Mouse (Mus musculus): Measurements from ENCODE around the gene Rapgef2. TPM values are rescaled to one million over a fixed set of nuclear protein-coding genes. Genes with fewer than 3 reads are reported as not detected.

Rapgef2 gene
- total RNA-seq, 2 experiments from 2014 or later, result 0.38 to 2.1 TPM

GRCm38 (mm10) chr3:79206524-79206923 is 79.8 kb downstream of the Rapgef2 start:
- ATAC-seq (replicated peaks; ENCODE audit: low FRiP score, poor library complexity, severe bottlenecking), result no peak

- no peak for ATAC-seq (replicated peaks; ENCODE audit: low FRiP score, poor library complexity, severe bottlenecking)
Measured at GRCm38 (mm10) chr3:79205981-79206380, 80.3 kb downstream of the Rapgef2 start.

- ATAC-seq (replicated peaks; ENCODE audit: low FRiP score, poor library complexity, severe bottlenecking), result no peak
Measured at GRCm38 (mm10) chr3:79205112-79205511, 81.2 kb downstream of the Rapgef2 start.

DNA sequence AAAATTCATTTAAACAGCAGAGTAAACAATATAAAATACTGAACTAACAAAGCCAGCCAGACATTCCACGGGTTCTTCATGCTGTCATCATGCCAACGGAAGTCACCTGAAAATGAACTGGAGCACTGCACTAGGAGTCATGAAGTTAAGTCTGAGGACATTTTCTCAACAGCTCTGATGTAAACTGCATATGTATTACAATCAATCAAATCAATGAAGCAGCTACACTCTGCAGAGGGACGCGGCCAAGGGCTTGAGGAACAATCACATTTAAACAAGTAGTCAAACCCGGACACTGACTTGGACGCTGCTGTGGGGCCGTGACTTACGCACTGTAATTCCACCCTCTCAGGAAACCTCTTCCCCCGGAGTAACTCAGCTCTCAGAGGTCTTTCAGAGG is 82.1 kb downstream of the Rapgef2 start:
- ATAC-seq (replicated peaks; ENCODE audit: low FRiP score, poor library complexity, severe bottlenecking), result no peak

- ATAC-seq (replicated peaks; ENCODE audit: low FRiP score, poor library complexity, severe bottlenecking), result no peak
Measured at GRCm38 (mm10) chr3:79203821-79204220, 82.5 kb downstream of the Rapgef2 start.

GRCm38 (mm10) chr3:79203178-79203577 is 83.1 kb downstream of the Rapgef2 start:
- no peak for ATAC-seq (replicated peaks; ENCODE audit: low FRiP score, poor library complexity, severe bottlenecking)

GRCm38 (mm10) chr3:79202275-79203153 is 83.8 kb downstream of the Rapgef2 start:
- no peak for ATAC-seq (replicated peaks; ENCODE audit: low FRiP score, poor library complexity, severe bottlenecking)

- no peak for ATAC-seq (replicated peaks; ENCODE audit: low FRiP score, poor library complexity, severe bottlenecking)
Measured at GRCm38 (mm10) chr3:79196708-79197437, 89.4 kb downstream of the Rapgef2 start.

DNA sequence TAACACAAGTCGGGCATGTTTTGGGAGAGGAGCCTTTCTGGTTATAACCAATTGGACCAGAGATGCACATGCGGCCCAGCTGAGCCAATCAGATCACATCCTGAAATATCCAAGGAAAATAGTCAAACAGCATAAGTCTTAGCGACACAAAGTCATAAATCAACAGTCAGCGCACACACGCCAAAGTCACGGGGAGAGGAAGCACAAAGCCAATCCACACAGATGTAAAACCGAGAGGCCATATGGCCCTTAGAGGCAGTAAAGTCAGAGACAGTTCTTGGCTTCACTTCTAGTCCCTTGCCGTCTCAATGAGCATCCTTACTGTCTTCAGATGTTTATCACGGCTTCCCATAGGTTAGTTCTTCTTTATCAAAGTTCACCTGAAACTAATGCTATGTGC is 91.0 kb downstream of the Rapgef2 start:
- no peak for ATAC-seq (replicated peaks; ENCODE audit: low FRiP score, poor library complexity, severe bottlenecking)

GRCm38 (mm10) chr3:79194111-79194793 is 92.1 kb downstream of the Rapgef2 start:
- ATAC-seq (replicated peaks; ENCODE audit: low FRiP score, poor library complexity, severe bottlenecking), result no peak

DNA sequence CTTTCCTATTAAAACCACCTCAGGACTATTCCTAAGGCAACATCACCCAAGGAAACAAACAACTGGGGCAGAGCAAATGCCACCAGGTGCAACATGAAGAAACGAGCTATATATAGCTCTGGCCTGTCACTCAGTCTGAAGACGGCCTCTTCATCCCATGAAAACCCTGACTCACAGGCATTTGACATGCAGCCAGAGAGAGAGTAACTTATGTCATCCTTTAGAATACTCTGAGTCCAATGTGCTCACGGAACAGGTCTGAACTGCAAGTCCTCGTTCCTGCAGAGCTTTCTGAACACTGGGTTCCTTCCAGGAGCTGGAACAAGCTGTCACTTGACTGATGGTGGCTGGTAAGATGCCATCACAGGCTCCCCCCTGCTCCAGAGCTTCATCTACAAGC is 93.3 kb downstream of the Rapgef2 start:
- no peak for ATAC-seq (replicated peaks; ENCODE audit: low FRiP score, poor library complexity, severe bottlenecking)

- no peak for ATAC-seq (replicated peaks; ENCODE audit: low FRiP score, poor library complexity, severe bottlenecking)
Measured at GRCm38 (mm10) chr3:79191981-79192380, 94.3 kb downstream of the Rapgef2 start.

- ATAC-seq (replicated peaks; ENCODE audit: low FRiP score, poor library complexity, severe bottlenecking), result no peak
Measured at GRCm38 (mm10) chr3:79191471-79191870, 94.8 kb downstream of the Rapgef2 start.

DNA sequence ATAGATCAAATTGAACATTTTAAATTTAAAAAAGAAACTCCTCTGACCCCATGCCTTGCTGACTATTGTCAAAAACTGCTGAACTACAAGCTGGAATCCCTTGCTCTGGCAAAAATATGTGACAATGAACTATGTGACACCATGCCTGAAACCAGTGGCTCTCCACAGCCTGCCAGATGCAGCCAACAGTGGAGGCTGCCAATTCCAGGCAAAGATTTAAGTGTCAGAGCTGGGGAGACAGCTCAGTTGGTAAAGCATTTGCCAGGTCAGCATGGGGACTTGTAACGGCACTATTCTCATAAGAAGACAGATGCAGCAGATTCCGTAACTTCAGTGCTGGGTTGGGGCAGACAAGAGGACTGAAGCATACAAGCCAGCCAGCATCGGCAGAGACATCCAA is 95.9 kb downstream of the Rapgef2 start:
- ATAC-seq (replicated peaks; ENCODE audit: low FRiP score, poor library complexity, severe bottlenecking), result no peak

DNA sequence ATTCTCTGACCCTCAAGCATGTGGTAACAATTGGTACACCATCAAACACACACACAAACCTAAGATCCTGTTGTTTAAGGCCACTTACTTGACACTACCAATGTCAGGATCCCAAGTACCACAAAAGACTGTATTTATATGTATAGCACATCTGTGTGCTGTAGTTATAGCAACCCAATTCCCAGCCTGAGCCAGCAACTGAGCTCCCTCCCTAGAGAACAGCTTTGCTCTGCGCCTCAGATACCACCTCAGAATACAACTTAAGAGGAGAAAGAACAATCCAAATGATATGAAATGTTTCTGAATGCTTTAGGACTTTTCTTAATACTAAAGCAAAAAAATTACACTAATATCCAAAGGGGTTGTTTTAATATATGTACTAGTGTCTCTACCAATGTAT is 98.4 kb downstream of the Rapgef2 start:
- ATAC-seq (replicated peaks; ENCODE audit: low FRiP score, poor library complexity, severe bottlenecking), result no peak

- ATAC-seq (replicated peaks; ENCODE audit: low FRiP score, poor library complexity, severe bottlenecking), result no peak
Measured at GRCm38 (mm10) chr3:79182290-79182689, 104.0 kb downstream of the Rapgef2 start.

DNA sequence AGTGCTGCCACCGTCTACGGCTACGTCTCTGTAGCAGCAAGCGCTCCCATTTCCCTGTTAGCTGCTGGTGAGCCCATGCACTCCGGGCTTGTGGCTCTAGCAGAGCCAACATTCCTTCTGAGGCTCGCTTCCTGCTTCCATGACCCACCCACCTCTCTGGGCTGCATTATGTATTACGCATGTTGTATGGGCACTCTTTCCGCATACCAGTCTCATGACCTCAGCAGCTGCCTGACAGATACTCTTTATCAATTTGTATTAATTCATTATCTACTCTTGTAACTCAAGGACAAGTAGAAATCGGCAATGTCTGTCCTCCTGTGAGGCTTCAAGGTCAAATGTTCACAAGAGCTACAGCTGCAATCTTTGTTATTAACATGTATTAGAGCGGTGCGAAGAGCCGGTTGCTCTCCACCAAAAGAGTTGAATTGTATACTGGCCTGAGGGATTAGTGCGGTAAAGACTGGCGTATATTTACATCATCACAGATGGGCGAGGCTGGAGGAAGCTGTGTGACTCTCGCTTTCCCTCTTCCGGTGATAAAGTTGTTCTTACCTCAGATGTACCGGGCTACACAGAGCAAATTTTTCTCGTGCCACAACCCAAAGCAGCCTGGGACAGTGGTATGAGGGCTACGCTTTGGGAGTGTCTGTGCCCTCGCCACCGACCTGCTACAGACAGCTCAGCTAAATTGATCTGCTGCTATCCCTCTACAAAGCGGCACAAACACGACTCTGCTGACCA is 104.9 kb downstream of the Rapgef2 start:
- peak; percentile 30; the same call in 1 of the 2 replicates for ATAC-seq (replicated peaks; ENCODE audit: low FRiP score, poor library complexity, severe bottlenecking)

- no peak for ATAC-seq (replicated peaks; ENCODE audit: low FRiP score, poor library complexity, severe bottlenecking)
Measured at GRCm38 (mm10) chr3:79180086-79180485, 106.2 kb downstream of the Rapgef2 start.

- ATAC-seq (replicated peaks; ENCODE audit: low FRiP score, poor library complexity, severe bottlenecking), result no peak
Measured at GRCm38 (mm10) chr3:79179499-79180053, 106.7 kb downstream of the Rapgef2 start.

DNA sequence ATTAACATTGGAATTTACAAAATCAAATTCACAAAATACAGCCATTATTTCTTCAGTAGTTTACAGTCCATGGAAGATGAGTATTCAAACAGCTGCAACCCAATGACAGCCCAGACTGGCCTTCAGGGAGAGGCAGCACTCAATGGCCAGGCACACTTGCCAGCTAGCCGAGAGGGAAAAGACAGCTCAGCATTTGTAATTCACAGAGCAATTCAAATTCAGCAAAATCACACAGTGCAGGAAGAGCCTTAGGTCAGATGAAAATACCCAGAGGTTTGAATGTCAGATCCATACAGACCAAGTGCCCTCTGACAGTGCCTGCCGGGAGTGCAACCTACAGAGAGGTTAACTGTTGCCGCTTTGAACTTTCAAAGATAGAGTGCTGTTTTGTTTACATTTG is 107.6 kb downstream of the Rapgef2 start:
- no peak for ATAC-seq (replicated peaks; ENCODE audit: low FRiP score, poor library complexity, severe bottlenecking)

All from erythroid progenitor cell, adult 5-6 weeks (primary cell).